Mouse (Mus musculus) induced T-regulatory cell, adult 2 months (primary cell): Measurements from ENCODE around the gene Ttc28.
A peak's percentile ranks its signal among the peaks of the same experiment; 100 is the strongest.
"Not testable (repeated sequence)": the region's sequence is repeated elsewhere in the genome, so short reads cannot be mapped to it uniquely, and the experiment has no call there.

Source experiments
- DNase-seq: peaks from one replicate; pipeline ENCODE4 v3.0.0-alpha.2; 2012; ENCODE audit warnings: low read depth

Ttc28 gene

DNA sequence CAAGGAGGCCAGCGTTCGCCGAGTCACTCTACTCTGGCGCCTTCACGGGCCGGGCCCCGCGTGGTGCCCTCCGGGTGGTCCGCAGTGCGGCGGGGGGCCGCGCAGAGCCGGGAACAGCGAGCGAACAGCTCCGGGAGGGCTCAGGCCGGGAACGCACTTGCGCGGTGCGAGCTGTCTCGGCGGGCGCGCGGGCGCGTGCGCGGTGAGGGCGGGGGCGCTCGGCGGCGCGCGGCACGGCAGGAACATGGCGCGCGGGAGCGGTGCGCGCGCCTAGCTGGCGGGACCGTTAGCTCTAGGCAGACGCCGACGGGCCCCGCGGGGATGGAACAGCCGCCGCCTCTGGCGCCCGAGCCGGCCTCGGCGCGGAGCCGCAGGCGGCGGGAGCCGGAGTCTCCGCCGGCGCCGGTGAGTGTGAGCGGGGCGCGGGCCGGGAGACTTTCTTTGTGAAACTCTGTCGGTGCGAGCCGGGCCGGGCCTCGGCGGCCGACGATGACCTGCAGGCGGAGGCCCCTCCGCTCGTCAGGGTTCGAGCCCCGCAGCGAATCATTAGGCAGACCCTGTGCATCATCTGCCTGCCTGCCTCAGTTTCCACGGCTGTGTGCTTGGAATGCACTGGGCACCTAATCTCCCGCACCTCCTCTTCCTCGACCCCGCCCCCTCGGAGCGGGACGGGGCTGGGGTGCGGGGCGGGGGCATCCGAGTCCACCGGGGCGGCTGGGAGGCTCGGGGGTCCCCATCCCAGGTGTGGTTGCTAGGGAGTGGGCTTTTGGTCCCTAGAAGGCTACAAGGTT lies at the start of gene Ttc28:
Gene Ttc28, plus strand, starts transcription at position 220 of the 791 bp plus-strand sequence.
- peak; percentile 78 for DNase-seq

DNA sequence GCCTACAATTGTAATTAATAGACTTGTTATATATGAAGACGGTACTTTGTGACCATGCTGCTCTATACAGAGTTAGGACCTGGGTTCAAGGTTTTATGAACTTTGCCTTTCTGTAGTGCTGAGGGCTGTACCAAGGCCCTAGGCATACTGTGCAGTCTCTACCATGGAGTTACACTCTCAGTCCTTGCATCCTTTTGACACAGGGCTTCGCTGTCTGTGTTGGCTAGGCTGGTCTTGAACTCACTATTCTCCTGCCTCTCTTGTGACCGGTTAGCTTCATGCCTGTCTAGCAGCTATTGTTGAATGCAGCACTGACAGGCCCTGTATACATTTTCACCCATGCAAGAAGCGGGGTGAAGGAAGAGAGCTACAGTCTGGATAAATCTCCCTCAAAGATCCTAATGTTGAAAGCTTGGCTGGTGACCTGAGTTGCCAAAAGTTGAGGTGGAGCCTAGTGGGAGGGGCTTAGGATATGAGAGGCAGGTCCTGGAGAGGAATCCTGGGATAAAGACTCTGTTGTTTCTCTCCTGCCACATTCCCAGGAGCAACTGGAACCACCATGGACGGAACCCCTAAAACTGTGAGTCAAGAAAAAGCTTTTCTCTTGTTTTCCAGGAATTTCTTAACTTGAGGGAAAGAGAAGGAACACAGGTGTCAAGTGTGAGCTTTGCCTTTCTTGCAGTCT lies 48.4 kb upstream of the Ttc28 start:
- no peak for DNase-seq

GRCm38 (mm10) chr5:110835959-110836358 lies 43.6 kb upstream of the Ttc28 start:
- DNase-seq: no peak

- not testable (repeated sequence) for DNase-seq
Measured at GRCm38 (mm10) chr5:110838016-110838415, 41.6 kb upstream of the Ttc28 start.

DNA sequence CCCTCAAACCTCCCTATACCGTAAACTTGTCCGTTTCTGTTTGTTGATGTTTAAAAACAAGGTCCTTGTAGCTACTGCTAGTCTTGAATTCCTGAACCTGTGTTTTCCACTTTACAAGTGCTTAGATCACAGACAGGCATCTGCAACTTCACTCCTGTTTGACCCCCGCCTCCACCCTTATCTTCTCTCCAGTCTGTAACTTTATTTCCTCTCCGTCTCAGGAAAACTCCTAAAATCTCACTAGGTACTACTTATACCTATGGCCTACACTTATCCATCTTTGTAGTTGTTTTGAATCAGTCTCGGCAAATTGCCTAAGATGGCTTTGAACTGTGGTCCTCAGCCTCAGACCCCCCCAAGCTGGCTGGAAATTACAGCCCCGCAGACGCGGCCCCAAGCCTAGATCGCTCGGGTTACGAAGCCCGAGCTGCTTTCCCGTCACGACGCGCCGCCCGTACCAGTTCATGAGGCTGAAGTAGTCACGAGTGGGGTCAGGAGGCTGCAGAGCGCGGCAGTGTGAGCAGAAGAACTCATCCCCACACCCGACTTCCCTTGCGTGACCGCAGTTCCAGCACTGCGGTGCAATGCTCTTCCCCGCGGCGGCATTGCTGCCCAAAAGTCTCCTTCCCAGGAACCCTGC lies 40.4 kb upstream of the Ttc28 start:
- DNase-seq: no peak

- DNase-seq: peak; percentile 99
Measured at GRCm38 (mm10) chr5:110839678-110840365, 39.8 kb upstream of the Ttc28 start, which contains the start of the genes Hscb and Chek2. Gene Hscb, minus strand, starts transcription at chr5:110839777. Gene Chek2, plus strand, starts transcription at chr5:110839979.

DNA sequence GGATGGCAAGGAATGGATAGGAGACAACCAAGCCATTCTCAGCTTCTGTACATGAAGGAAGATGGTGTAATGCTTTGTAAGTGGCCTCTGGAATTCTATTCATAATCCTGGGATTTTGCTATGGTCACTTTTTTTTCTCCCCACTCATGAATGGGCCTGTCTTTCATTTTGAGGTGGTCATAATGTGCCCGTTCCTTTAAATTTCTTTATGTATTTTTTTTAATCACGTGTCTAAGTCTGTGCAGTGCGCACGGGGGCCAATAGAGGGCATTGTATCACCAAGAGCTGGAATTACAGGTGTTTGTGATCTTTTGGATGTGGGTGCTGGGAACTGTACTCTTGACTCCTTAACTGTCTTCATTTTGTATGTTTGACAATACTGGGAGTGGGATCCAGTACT lies 39.1 kb upstream of the Ttc28 start:
- DNase-seq: peak; percentile 87

- no peak for DNase-seq
Measured at GRCm38 (mm10) chr5:110841046-110841862, 38.3 kb upstream of the Ttc28 start.

GRCm38 (mm10) chr5:110852990-110853389 lies 26.6 kb upstream of the Ttc28 start:
- DNase-seq: no peak

DNA sequence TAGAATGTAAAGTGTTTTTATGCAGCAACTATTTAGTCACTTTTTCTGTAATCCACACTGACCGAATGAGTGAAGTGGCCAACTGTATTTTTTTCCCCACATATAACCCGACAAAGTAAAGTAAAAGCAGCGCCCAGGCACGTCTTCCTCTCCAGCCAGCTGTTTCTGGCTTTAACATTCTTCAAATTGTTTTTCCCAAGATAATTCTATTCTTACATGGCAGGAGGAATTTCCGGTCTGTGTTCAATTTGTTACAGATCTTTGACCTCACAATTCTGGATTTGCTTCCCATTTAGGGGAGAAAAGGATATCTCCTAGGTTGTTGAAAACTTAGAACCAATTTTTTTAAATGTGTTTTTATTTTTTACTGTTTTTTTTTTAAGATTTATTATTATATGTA lies 22.5 kb upstream of the Ttc28 start:
- DNase-seq: no peak

DNA sequence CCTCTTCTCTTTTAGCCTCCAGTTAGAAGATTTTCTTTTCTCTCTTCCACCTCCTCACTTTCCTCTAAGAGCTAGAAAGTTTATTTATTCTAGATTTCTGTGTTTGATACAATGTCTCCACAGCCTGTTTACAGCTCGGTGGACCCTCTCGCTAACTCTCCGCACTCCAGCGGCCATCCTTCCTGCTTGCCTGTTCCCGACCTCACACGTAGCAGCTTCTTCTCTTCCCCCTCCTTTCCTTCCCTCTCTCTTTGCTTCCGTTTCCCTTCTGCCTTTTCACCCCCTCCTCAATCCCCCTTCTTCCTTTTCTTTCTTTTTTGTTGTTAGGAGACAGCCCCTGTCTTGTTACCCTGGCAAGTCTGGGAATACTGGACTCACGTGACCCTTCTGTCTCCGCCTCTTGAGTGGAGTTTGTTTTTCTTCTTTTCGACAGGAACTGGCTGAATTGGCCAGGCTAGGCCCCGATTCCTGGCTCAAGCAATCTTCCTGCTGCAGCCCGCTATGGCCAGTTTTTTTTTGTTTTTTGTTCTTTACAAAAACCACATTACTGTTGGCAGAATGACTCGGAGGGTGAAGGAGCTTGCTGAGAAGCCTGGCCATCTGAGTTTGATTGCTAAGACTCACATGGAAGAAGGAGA lies 20.5 kb upstream of the Ttc28 start:
- DNase-seq: no peak

- DNase-seq: no peak
Measured at GRCm38 (mm10) chr5:110860445-110860844, 19.2 kb upstream of the Ttc28 start.

DNA sequence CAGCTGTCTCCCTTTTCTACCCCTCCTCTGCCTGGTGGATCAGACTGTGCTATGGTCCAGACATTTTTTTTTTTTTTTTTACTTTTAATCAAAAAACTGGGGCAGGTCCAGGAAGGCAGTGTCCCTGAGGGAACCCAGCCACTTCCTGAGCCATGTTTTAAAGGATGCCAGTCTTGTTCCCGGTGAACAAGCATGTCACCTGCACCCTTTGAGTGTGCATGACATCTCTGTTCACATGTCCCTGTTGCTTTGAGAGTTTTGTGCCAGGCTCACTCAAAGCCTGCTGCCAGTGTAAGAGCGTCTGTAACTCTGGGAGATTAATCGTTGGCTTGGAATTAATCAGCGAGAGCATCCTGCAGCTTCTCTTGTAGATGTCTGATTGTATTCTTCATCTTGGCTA lies 11.1 kb upstream of the Ttc28 start:
- DNase-seq: no peak

DNA sequence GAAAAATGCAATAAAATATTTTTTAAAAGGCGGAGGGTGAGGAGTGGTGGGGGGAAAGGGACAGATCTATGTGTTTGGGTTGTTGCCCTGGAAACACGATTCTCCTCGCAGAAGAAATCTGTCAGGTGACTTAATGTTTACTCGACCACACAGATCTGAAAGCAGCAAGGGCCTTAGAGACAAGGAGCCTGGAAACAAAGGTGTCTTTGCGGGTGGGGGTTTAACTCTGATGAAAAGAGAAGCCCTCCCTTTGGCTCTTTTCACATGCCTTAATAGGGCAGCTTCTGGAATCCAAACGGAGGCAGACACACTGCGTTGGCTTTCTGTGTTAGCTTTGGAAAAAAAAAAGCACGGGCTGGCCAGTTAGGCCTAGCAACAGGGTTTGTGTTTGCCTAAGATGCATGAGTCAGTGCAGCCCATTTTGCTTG lies 10.3 kb upstream of the Ttc28 start:
- DNase-seq: no peak

- no peak for DNase-seq
Measured at GRCm38 (mm10) chr5:110873160-110873559, 6.4 kb upstream of the Ttc28 start.

GRCm38 (mm10) chr5:110874711-110875110 lies 4.9 kb upstream of the Ttc28 start:
- no peak for DNase-seq

DNA sequence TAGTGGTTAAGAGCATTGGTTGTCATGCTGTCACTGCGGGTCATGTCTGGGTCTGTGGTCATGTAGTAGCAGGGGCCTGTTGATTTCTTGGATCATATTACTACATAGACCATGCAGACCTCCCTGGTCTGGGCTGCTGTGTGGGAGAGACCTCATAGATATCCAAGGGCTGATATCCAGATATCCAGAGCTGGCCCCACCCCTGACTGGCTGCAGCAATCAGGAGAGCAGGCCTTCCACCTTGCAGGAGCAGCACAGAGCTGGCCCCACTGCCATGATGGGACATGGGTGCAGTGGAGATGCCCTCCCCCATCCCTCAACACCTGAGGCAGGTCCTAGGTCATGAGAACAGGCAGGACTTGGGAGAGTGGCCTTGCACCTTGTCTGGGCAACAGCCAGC lies 4.3 kb upstream of the Ttc28 start:
- no peak for DNase-seq

DNA sequence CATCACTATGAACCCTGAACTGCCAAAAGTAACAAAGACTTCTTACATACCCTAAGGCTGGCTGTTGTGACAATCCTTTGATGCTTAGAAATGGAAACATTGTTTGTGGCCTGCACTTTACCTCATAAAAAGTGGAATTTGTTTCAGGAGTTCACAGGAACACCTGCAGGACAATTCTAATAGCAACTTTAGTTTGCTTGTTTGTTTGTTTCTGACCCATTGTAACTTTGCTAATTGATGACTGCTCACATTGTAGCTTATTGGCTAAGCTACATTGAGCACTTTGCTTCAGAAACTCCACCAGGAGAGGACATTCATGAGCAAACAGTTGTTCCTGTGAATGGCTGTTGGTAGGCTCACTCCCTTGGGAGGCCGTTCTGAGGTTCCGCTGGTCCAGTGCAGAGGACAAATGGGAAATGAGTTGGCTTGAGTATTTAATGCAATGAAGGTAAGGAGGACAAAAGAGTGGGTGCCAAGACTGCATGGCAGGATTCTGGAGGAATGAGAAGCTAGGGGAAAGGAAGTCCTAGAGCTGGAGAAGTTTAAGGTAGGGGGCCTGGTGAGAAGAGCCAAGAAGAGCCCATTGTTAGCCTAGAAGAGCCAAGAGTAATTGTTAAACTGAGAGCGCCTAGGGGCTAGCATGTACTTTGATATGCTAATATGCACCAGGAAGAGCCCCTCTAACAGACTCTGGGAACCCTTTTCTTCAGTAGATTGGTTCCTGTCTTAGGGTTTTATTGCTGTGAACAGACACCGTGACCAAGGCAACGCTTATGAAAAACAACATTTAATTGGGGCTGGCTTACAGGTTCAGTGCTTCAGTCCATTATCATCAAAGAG lies 1.7 kb upstream of the Ttc28 start:
- no peak for DNase-seq

- DNase-seq: not testable (repeated sequence)
Measured at GRCm38 (mm10) chr5:110878526-110878925, 1.1 kb upstream of the Ttc28 start.

- no peak for DNase-seq
Measured at GRCm38 (mm10) chr5:110879042-110879441, 561 bp upstream of the Ttc28 start.
